Mouse (Mus musculus): ENCODE data around the gene Nhsl1. TPM values are rescaled to one million over a fixed set of nuclear protein-coding genes. Genes with fewer than 3 reads are reported as not detected.

Gene Nhsl1
- total RNA-seq, 2 experiments from 2014 or later: 4.6 to 7.0 TPM

DNA sequence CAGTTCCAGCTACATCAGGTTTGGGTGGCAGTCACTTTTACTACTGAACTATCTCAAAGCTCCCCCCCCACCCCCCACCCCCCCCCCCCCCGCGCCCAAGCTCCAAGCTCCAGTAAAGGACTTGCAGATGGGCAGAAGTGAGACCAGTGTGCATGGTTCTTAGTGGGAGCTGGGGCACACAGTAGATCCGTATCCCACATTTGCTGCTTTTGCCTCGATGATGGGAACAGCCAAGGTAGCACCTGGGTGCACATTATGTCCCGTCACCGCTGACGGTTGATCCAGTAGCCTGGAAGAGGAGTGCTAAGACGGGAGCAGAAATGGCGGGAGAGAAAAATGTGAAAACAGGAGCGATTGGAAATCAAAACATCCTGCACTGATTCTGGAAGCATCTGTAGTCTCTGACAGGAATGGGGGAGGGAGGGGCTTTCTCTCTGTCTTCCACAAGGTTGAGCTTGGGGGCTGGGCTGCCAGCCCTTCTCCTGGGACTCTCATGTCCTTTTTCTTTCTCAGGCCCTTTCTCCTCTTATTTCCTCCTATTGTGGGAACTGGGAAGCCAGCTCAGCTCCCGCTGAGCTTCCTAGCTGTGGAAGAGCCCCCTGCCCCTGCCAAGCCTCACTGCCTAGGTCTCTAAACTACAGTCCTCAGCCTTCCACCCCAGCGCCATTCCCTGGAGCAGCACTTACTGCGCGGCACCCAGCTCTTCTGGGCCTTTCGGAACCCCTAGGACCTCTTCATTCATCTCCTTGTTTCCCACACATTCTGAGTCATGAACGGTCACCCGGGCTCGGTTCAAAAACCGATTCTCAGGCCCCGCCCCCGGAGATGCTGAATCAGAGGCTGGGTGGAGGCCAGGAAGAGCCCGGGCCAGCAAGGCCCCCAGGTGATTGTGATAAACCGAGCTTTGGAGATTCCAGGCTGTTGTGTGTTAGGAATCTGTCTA, 10.6 kb downstream of the Nhsl1 start:
- TF ChIP-seq CTCF (IDR thresholded peaks at IDR 0.05): no peak
- intact Hi-C loops (cut with DNase I): loop anchor here (10.0 kb wide), 1 partner anchor 95 kb away; the partner anchor contains the start of gene Ccdc28a

DNA sequence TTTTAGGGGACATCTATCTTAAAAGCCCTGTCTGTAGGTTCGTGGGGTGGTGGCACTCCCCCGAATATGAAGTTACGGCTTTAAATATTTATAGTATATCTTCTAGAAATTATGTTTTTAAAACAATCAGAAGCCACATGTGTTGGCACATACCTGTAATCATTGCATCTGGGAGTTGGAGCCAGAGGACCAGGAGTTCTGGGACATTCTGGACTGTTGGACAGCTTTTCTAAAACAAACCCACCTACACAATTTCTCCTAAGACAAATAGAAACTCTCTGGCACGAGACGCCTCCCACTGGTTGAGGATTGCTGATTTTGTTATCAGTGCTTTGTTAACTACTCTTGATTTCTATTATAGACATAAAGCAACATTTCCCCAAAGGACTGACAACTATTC, 11.7 kb downstream of the Nhsl1 start:
- no peak for DNase-seq
- intact Hi-C loops (cut with DNase I): no loop called here
- no peak overlapping the region for H3K27ac ChIP-seq
- no peak for TF ChIP-seq CTCF (IDR thresholded peaks at IDR 0.05)
- no peak overlapping the region for H3K4me3 ChIP-seq

More for the DNA sequence above, 10.6 kb downstream of the Nhsl1 start:
- DNase-seq: peak; percentile 55
- no peak overlapping the region for H3K27ac ChIP-seq
- H3K4me3 ChIP-seq: peak overlapping the region; percentile 61

DNA sequence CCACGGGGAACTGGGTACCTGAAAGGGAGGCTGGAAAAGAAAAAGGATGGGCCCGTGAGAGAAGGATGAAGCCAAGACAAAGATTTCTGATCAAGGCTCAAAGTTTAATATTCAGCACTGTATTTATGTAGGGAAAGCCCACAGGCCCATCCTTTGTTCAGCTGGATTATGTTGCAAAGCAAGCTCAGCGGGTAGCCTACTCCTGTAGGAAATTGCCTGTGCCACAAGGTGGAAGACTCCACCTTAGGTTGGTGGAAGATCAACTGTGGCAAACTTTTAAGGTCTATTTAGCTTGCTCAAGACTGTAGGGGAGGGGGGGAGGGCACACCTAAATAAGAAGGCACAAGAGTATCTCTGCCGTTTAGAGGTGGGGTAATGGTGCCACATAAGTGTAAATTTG, 14.8 kb downstream of the Nhsl1 start:
- no peak for TF ChIP-seq CTCF (IDR thresholded peaks at IDR 0.05)
- no peak overlapping the region for H3K27ac ChIP-seq
- no peak for DNase-seq
- H3K4me3 ChIP-seq: no peak overlapping the region
- intact Hi-C loops (cut with DNase I): no loop called here

DNA sequence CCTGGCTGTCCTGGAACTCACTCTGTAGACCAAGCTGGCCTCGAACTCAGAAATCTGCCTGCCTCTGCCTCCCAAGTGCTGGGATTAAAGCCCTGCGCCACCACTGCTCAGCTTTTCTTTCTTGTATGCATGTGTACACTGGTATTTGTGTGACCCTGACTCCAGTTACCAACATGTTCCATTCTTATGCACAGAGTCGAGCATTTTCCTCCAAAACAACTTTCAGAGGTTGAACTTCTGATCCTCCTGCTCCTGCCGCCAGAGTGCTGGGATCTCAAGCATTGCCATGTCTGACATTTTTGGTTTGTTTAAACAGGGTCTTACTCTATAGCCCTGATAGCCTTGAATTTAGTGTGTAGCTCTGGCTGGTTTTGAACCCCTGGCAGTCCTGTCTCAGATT, 15.4 kb downstream of the Nhsl1 start:
- no peak for DNase-seq
- intact Hi-C loops (cut with DNase I): no loop called here
- H3K27ac ChIP-seq: no peak overlapping the region
- TF ChIP-seq CTCF (IDR thresholded peaks at IDR 0.05): no peak
- H3K4me3 ChIP-seq: no peak overlapping the region

DNA sequence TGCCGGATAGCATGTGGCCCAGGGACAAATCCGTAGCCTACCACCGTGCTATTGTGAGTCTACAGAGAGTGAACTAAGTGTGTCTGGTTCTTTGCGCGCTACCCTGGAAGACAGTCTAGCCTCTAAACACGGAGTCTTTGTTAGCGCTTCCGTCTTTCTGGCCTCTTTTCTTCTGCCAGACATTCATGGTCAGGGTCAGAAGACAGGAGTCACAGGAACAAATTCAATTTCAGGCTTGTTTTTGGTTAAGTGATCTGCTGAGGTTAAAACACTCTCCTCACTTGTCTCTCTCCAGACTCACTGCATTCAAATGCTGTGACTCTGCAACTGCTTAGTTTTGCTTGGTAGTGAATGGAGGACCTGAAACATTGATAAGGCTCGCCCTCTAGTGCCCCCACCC, 15.9 kb downstream of the Nhsl1 start:
- no peak overlapping the region for H3K4me3 ChIP-seq
- no peak for DNase-seq
- H3K27ac ChIP-seq: no peak overlapping the region
- no peak for TF ChIP-seq CTCF (IDR thresholded peaks at IDR 0.05)
- intact Hi-C loops (cut with DNase I): no loop called here

DNA sequence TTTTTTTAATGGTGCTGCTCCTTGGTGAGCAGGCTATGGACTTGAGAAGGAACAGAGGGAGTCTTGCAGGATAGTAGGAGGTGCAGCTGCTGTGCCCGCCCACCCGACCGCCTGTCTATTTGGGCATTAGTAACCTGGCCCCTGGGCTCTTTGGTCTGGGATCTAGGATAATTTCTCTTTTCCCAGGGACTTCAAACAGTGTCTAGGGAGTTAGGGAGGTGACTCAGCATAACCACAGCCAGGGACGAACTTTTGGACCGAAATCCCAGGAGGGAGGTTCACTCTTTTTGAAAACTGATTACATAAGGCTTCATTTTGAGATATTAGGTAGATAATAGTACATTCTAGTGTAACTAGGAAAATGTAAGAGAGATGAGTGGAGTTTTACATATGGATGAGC, 18.9 kb downstream of the Nhsl1 start:
- no peak for DNase-seq
- TF ChIP-seq CTCF (IDR thresholded peaks at IDR 0.05): no peak
- H3K4me3 ChIP-seq: no peak overlapping the region
- intact Hi-C loops (cut with DNase I): no loop called here
- H3K27ac ChIP-seq: no peak overlapping the region

DNA sequence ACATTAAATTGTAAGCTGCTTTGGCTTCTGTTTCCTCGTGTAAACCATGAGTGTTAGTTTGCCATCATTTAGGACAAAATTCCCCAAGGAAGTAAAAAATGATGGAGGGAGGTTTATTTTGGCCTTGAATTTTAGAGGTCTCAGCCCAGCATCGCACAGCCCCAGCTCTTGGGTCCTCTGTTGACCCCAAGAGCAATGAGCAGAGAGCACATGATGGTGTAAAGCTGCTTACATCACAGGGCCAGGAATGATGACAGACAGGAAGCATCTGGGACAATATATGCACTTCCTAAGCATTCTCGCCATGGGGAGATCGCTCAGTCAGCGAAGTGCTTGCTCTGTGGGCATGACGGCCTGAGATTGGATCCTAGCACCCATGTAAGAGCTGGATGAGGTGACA, 20.6 kb downstream of the Nhsl1 start:
- no peak for DNase-seq
- Histone ChIP-seq H3K27ac (no peak overlapping the region), H3K4me3 (no peak overlapping the region)
- intact Hi-C loops (cut with DNase I): no loop called here
- TF ChIP-seq CTCF (IDR thresholded peaks at IDR 0.05): no peak

DNA sequence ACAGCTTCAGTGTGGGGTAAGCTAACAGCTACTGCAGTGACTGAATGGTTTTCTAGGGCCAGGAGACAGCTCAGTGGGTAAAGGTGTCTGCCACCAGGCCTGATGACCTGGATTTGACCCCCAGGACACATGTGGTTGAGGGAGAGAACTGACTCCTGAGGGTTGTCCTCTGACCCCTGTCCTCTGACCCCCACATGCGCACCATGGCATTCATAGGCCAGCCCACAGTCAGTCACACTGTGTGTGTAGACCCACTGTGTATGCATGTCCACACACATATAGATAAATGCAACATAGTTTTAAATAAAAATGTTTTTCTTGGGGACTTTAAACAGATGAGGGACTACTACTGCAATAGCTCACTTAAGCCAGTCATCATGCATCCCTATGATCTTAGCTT, 22.1 kb downstream of the Nhsl1 start:
- no peak for TF ChIP-seq CTCF (IDR thresholded peaks at IDR 0.05)
- intact Hi-C loops (cut with DNase I): no loop called here
- Histone ChIP-seq H3K27ac (no peak overlapping the region), H3K4me3 (no peak overlapping the region)
- DNase-seq: no peak

DNA sequence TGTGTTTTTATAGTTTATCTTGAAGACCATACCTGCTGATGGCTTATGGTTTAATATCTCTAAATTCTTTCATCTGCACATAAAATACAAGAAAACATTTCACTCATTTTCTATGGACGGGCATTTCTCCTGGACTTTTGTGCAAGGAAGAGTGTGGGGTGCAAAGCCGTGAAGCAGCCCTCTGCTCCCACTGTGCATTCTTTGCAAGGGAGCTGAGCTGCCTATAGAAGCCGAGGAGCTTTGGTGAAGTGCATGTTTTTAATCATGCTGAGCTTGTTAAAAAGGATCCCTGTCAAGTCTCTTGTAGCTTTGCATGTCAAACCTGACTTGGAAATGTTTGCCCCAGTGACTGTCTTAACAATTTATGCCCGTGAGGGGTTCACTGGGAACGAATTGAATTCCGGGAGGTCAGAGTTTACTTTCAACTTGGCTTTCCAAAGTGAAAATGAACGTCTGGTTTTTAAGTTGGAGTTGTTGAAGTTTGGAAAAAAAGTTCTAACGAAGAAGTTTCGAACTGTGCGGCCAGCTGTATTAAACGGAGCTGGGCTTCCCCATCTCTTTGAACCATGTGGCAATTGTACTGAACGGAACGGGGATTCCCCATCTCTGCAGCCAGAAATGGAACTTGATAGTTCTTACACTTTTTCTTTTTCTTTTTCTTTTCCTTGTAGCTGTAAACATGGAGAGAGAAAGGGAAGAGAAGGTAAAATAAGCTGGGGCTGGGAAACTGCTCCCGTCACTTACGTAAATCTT, 22.8 kb downstream of the Nhsl1 start:
- no peak for DNase-seq
- Histone ChIP-seq H3K4me3 (no peak overlapping the region), H3K27ac (no peak overlapping the region)
- TF ChIP-seq CTCF (IDR thresholded peaks at IDR 0.05): no peak
- intact Hi-C loops (cut with DNase I): no loop called here

DNA sequence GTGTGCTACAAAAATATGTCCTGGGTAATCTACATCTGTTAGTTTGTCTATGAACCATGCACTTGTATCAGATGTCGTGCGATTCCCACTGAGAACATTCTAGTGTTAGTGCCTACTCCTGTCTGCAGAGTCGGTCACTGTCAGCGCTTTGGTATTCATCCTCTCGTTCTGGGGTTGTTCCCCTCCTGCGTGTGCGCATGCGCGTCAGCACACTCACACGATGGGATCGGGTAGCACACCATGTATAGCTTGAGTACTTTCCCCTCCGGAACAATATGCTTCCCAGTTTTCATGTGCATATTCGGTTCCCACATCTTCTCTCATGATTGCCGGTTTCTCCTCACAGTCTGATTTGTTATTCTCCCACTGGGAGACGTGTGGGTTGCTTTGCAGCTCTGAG, 28.4 kb downstream of the Nhsl1 start:
- TF ChIP-seq CTCF (IDR thresholded peaks at IDR 0.05): no peak
- intact Hi-C loops (cut with DNase I): no loop called here
- no peak for DNase-seq
- Histone ChIP-seq H3K4me3 (no peak overlapping the region), H3K27ac (no peak overlapping the region)

DNA sequence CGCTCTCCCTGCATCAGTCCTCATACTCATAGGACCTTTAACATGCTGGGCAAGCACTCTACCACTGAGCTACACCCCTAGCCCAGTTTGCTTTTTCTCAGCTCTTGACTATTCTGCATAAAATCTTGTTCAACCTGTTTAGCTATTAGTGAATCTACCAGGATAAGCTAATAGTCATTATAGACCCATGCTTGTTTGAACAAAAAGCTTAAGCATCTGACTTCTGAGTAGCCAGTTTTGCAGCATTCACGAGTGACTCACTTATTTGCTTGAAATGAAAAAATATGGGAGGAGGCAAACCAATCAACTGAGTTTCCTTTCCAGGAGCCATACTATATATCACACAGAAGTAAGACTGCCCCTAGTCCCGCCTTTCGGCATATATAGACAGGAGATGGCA, 32.0 kb downstream of the Nhsl1 start:
- no peak for TF ChIP-seq CTCF (IDR thresholded peaks at IDR 0.05)
- intact Hi-C loops (cut with DNase I): no loop called here
- Histone ChIP-seq H3K4me3 (no peak overlapping the region), H3K27ac (no peak overlapping the region)
- no peak for DNase-seq

DNA sequence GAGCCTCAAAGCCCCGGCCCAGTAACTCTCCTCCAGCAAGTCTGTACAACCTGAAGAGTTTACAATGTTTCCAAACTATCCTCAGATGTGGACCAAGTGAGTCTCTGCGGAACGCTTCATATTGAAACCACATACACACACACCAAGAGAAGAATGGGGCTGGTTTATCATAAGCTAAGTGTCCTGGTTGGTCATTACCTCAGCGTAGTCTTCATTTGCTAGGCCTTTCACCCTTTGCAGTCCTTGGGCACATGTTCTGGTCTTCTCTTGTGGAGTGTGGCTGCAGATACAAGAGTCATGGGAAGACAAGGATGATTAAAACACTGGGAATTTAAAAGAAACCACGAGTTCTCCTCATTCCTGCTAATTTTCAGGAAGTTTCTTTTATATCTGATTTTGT, 34.2 kb downstream of the Nhsl1 start:
- Histone ChIP-seq H3K27ac (no peak overlapping the region), H3K4me3 (no peak overlapping the region)
- DNase-seq: no peak
- TF ChIP-seq CTCF (IDR thresholded peaks at IDR 0.05): no peak
- intact Hi-C loops (cut with DNase I): no loop called here

DNA sequence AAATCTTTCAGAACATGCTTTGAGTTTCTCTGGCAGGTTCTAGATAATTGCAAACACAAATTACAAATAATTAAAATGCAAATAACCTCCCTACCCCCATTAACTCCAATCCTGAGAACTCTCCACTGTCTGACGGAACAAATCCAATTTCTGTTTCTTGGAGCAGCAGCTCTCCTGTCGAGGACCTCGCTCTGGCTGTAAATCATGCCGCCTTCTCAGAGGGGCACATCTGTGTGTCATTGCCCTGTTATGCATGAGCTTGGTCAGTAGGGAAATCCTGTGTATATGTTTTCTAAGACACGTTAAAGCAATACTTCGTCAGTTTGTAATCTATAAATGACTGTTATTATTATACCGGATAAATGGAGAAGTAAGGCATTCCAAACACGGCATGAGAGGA, 35.3 kb downstream of the Nhsl1 start:
- DNase-seq: no peak
- Histone ChIP-seq H3K27ac (no peak overlapping the region), H3K4me3 (no peak overlapping the region)
- no peak for TF ChIP-seq CTCF (IDR thresholded peaks at IDR 0.05)
- intact Hi-C loops (cut with DNase I): no loop called here
